Mouse (Mus musculus) small intestine, adult 2 months (tissue): Measurements from ENCODE around the gene Gm32687. TPM values are rescaled to one million over a fixed set of nuclear protein-coding genes. Genes with fewer than 3 reads are reported as not detected.
"Not testable (repeated sequence)": the region's sequence is repeated elsewhere in the genome, so short reads cannot be mapped to it uniquely, and the experiment has no call there.

Experiments used
- H3K27ac ChIP-seq: fragments of 200-500 bp; 2 replicates; pipeline ENCODE4 v1.5.1; 2012; ENCODE audit warnings: low read depth, low read length, control low read depth, inconsistent platforms; ENCODE audit not compliant: insufficient read depth
- H3K27me3 ChIP-seq: fragments of 200-500 bp; 2 replicates; pipeline ENCODE4 v1.6.1; 2012; ENCODE audit warnings: mild to moderate bottlenecking, moderate library complexity, low read length, inconsistent platforms; ENCODE audit not compliant: control insufficient read depth, insufficient read depth
- H3K36me3 ChIP-seq: fragments of 200-500 bp; 2 replicates; pipeline ENCODE4 v1.6.1; 2012; ENCODE audit warnings: mild to moderate bottlenecking, low read length, control low read depth, inconsistent platforms; ENCODE audit not compliant: control insufficient read depth, insufficient read depth
- H3K4me1 ChIP-seq: fragments of 200-500 bp; 2 replicates; pipeline ENCODE4 v1.6.1; 2012; ENCODE audit warnings: low read length, inconsistent platforms, mixed read lengths; ENCODE audit not compliant: control insufficient read depth, insufficient read depth, insufficient read length
- H3K4me3 ChIP-seq: fragments of 200-500 bp; 2 replicates; pipeline ENCODE4 v1.5.1; 2012; ENCODE audit warnings: low read depth, mild to moderate bottlenecking, control low read depth, inconsistent platforms, low read length, moderate library complexity
- WGBS: fragments of 180-500 bp; shearing (Covaris S2); methylation state at CpG from one replicate; pipeline ENCODE4 v1.1.7; 2018; 5-methylcytosine and 5-hydroxymethylcytosine counted together
- polyA plus RNA-seq: library from polyadenylated mRNA; depleted of rRNA; stranded (reverse); fragments of >200 nt; gene quantifications from 2 replicates; pipeline ENCODE4 v1.2.3, GENCODE M21; 2012; rRNA removed

The Gm32687 gene
- 0.09 TPM in 1 of 2 replicates, not detected in the other for polyA plus RNA-seq

GRCm38 (mm10) chr10:81863409-81864407 is at the start of gene Gm32687:
Gm32687 (plus strand) TSS chr10:81863934.
- H3K27me3 ChIP-seq: not testable (repeated sequence)

GRCm38 (mm10) chr10:81846219-81846618 is 17.5 kb upstream of the Gm32687 start:
- H3K4me1 ChIP-seq, H3K27ac ChIP-seq, H3K36me3 ChIP-seq, H3K27me3 ChIP-seq, H3K4me3 ChIP-seq: not testable (repeated sequence)
- no CpG with 5 or more reads among the region's 18 CpGs for WGBS

More at GRCm38 (mm10) chr10:81863409-81864407, at the start of gene Gm32687:
- not testable (repeated sequence) for H3K4me3 ChIP-seq, H3K36me3 ChIP-seq, H3K27ac ChIP-seq, H3K4me1 ChIP-seq
- WGBS: 36% methylated on average over 6 of the region's 49 CpGs

GRCm38 (mm10) chr10:81929842-81930743 is 66.4 kb downstream of the Gm32687 start, which contains the start of gene Zfp781:
Zfp781 (minus strand) TSS chr10:81930480.
- not testable (repeated sequence) for H3K4me3 ChIP-seq, H3K27ac ChIP-seq, H3K27me3 ChIP-seq, H3K36me3 ChIP-seq, H3K4me1 ChIP-seq
- no CpG with 5 or more reads among the region's 43 CpGs for WGBS

Other genes with a start within 250 kb of the Gm32687 start
- gene Sirt6, start 236.1 kb upstream of the Gm32687 start, polyA plus RNA-seq: 16.4 and 34.7 TPM in 2 replicates
- 11.3 and 24.2 TPM in 2 replicates for gene Ankrd24, start 235.4 kb upstream of the Gm32687 start, polyA plus RNA-seq
- gene Gm10778, start 214.9 kb upstream of the Gm32687 start, polyA plus RNA-seq: 0.04 and 0.08 TPM in 2 replicates
- 0.05 TPM in 1 of 2 replicates, not detected in the other for gene Zfp433, start 159.1 kb upstream of the Gm32687 start, polyA plus RNA-seq
- gene Gm3055, start 92.8 kb upstream of the Gm32687 start, polyA plus RNA-seq: not detected in 2 replicates
- gene Gm4767, start 51.7 kb upstream of the Gm32687 start, polyA plus RNA-seq: not detected in 2 replicates
- gene Zfp781, start 66.5 kb downstream of the Gm32687 start, polyA plus RNA-seq: not detected in 2 replicates
- 0.23 and 0.71 TPM in 2 replicates for gene Zfp873, start 184.2 kb downstream of the Gm32687 start, polyA plus RNA-seq
- gene BC024063, start 219.4 kb downstream of the Gm32687 start, polyA plus RNA-seq: not detected in 2 replicates